Mouse (Mus musculus): ENCODE measurements around the gene Rfc1. TPM values are rescaled to one million over a fixed set of nuclear protein-coding genes. Genes with fewer than 3 reads are reported as not detected.

Rfc1 gene
- polyA plus RNA-seq, 1 experiment from 2014 or later, result 32.3 TPM

DNA sequence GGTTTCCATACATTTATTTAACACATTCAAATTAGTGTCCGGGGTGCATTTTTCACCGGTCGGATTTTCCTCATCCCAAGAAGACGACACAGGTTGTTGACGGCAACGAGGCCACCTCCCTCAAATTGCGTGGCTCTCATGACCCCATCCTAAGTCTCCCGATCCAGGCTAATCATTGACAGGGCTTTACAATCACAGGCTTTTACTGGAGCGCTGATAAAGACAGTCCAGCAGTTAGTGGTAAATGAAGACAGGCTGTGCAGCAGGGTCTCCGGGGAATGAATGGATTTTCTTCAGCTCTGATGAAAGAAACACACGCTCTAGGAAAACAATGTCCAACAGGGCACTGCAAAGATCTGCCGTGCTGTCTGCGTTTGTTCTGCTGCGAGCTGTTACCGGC lies 12.7 kb upstream of the Rfc1 start, which contains the start of gene Klb:
Klb (plus strand) TSS at position 147 of the 400 bp plus-strand sequence.
- peak within 1 kb of the TSS; percentile 44 for H3K4me2 ChIP-seq (ENCODE audit: low read length)
- no peak within 1 kb of the TSS for H3K27ac ChIP-seq (ENCODE audit: low read depth, low read length)
- H3K4me1 ChIP-seq (ENCODE audit: control insufficient read depth, insufficient read depth, low read depth, low read length), result no peaks in the 10 kb centered on the region
- no peaks in the 10 kb centered on the region for H3K36me3 ChIP-seq (ENCODE audit: control insufficient read depth, insufficient read depth, low read length)
- WGBS, result 37% methylated on average over 15 of the region's 15 CpGs
- H3K4me3 ChIP-seq (ENCODE audit: low read length), result peak within 1 kb of the TSS; percentile 22
- H3K9me3 ChIP-seq (ENCODE audit: control insufficient read depth, low read length), result no peaks in the 10 kb centered on the region
- H3K27me3 ChIP-seq (replicated peaks; ENCODE audit: control insufficient read depth, insufficient read depth, low read length), result no peaks in the 10 kb centered on the region
- H3K9ac ChIP-seq (ENCODE audit: low read depth, low read length), result 0 out of 2 replicates have a peak within 1 kb of the TSS, but pooled peaks have one; percentile 1
- ATAC-seq, result no peak

DNA sequence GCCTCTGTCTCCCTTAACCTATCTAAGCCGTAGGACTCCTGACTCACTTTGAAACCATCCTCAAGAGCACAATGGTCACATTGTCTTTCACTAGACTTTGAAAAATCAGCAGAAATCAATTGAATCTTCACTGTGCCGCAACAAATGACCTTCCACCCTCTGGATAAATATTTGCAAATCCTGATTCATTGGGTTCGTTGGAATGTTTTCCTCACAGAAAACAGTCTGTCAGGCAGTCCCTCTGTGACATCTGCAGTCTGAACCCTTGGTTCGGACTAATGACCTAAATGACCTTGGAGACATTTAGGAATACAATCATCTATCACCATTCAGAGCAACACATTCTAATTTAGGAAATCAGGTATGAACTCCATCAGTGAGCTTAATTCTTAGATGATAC lies 4.7 kb upstream of the Rfc1 start:
- Histone ChIP-seq H3K4me1 (ENCODE audit: control insufficient read depth, insufficient read depth, low read depth, low read length) (peaks cover 4% of the 10 kb centered on the region; the same call in 1 of the 2 replicates), H3K4me3 (ENCODE audit: low read length) (no peak overlapping the region), H3K36me3 (ENCODE audit: control insufficient read depth, insufficient read depth, low read length) (no peaks in the 10 kb centered on the region), H3K9ac (ENCODE audit: low read depth, low read length) (no peak overlapping the region), H3K27ac (ENCODE audit: low read depth, low read length) (no peak overlapping the region), H3K9me3 (ENCODE audit: control insufficient read depth, low read length) (no peaks in the 10 kb centered on the region), H3K4me2 (ENCODE audit: low read length) (no peak overlapping the region), H3K27me3 (replicated peaks; ENCODE audit: control insufficient read depth, insufficient read depth, low read length) (no peaks in the 10 kb centered on the region)
- 54% methylated on average over 4 of the region's 4 CpGs for WGBS
- ATAC-seq, result no peak

DNA sequence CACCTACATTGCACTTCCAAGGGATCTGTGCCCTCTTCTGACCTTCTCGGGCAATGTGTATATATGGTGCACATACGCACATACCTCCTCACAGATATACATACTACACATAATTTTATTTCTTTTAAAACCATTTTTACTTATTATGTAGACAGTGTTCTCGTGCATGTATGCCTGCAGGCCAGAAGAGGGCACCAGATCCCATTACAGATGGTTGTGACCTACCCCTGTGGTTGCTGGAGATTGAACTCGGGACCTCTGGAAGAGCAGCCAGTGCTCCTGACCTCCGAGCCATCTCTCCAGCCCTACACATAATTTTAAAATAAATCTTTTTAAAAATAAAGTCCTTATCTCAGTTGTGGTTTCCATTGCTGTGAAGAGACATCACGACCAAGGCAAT lies 2.9 kb upstream of the Rfc1 start:
- WGBS, result 85% methylated on average over 6 of the region's 6 CpGs
- Histone ChIP-seq H3K9ac (ENCODE audit: low read depth, low read length) (no peak overlapping the region), H3K4me1 (ENCODE audit: control insufficient read depth, insufficient read depth, low read depth, low read length) (peaks cover 8% of the 10 kb centered on the region), H3K27ac (ENCODE audit: low read depth, low read length) (no peak overlapping the region), H3K4me3 (ENCODE audit: low read length) (no peak overlapping the region), H3K36me3 (ENCODE audit: control insufficient read depth, insufficient read depth, low read length) (no peaks in the 10 kb centered on the region), H3K4me2 (ENCODE audit: low read length) (no peak overlapping the region), H3K9me3 (ENCODE audit: control insufficient read depth, low read length) (no peaks in the 10 kb centered on the region), H3K27me3 (replicated peaks; ENCODE audit: control insufficient read depth, insufficient read depth, low read length) (no peaks in the 10 kb centered on the region)
- no peak for ATAC-seq

DNA sequence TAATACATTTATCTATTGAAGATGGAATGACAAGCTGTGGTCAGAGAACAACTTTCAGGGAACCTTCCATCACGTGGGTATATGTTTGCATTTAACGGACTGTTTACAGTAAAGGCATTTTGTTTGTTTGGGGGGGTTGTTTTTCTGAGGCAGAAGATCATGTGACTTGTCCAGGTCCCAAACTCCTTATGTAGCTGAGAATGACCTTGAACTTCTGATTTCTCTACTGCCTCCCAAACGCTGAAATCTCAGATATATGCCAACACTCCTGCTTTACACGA lies 545 bp upstream of the Rfc1 start:
- H3K36me3 ChIP-seq (ENCODE audit: control insufficient read depth, insufficient read depth, low read length), result no peaks in the 10 kb centered on the region
- no peaks in the 10 kb centered on the region for H3K27me3 ChIP-seq (replicated peaks; ENCODE audit: control insufficient read depth, insufficient read depth, low read length)
- H3K9ac ChIP-seq (ENCODE audit: low read depth, low read length), result no peak overlapping the region; the same call in 1 of the 2 replicates
- no peaks in the 10 kb centered on the region for H3K9me3 ChIP-seq (ENCODE audit: control insufficient read depth, low read length)
- no peak overlapping the region for H3K27ac ChIP-seq (ENCODE audit: low read depth, low read length)
- H3K4me1 ChIP-seq (ENCODE audit: control insufficient read depth, insufficient read depth, low read depth, low read length), result peaks cover 8% of the 10 kb centered on the region
- H3K4me3 ChIP-seq (ENCODE audit: low read length), result peak overlapping the region; percentile 70
- 27% methylated on average over 4 of the region's 4 CpGs for WGBS
- no peak for ATAC-seq
- peak overlapping the region; percentile 81 for H3K4me2 ChIP-seq (ENCODE audit: low read length)

DNA sequence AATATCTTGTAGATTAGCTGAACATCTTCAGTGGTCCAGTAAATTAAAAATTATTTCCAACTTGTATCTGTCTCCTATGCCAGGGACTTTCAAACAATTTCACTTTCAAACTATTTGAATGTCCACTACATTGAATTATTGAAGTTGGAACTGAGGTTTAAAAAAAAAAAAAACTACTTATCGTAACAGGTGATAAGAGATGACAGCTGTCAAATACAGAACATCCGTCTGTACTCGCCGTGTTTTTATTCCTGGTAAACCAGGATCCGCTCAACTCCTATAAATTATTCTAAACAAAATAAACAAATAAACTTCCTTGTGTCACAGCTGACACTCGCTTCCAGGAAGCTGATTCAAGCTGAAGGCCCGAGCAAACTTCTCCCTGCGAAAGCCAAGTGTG lies 682 bp downstream of the Rfc1 start:
- Histone ChIP-seq H3K27me3 (replicated peaks; ENCODE audit: control insufficient read depth, insufficient read depth, low read length) (no peaks in the 10 kb centered on the region), H3K9ac (ENCODE audit: low read depth, low read length) (peak overlapping the region; percentile 75), H3K27ac (ENCODE audit: low read depth, low read length) (no peak overlapping the region), H3K4me1 (ENCODE audit: control insufficient read depth, insufficient read depth, low read depth, low read length) (peaks cover 8% of the 10 kb centered on the region), H3K36me3 (ENCODE audit: control insufficient read depth, insufficient read depth, low read length) (no peaks in the 10 kb centered on the region), H3K9me3 (ENCODE audit: control insufficient read depth, low read length) (no peaks in the 10 kb centered on the region), H3K4me2 (ENCODE audit: low read length) (peak overlapping the region; percentile 81), H3K4me3 (ENCODE audit: low read length) (peak overlapping the region; percentile 70)
- ATAC-seq, result no peak
- 9% methylated on average over 8 of the region's 8 CpGs for WGBS

DNA sequence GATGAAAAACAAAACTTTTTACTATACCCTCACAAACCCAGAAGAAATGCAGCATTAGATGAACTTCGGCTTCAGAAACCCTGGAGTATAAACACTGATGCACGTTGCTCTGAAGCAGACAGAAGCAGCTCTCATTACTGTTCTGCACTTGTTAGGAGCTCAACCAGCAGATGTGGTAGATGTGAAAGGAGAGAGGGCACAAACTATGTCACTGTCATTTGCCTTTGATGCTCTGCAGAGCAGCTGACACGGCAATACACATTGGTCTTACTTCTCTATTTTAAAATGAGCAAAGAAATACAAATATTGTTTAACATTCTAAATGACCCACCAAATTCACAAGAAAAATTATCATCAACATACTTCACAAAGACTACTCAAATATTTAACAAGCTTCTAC lies 5.5 kb downstream of the Rfc1 start:
- no peak overlapping the region for H3K9ac ChIP-seq (ENCODE audit: low read depth, low read length)
- peaks cover 2% of the 10 kb centered on the region for H3K4me1 ChIP-seq (ENCODE audit: control insufficient read depth, insufficient read depth, low read depth, low read length)
- WGBS, result 83% methylated on average over 3 of the region's 3 CpGs
- H3K4me2 ChIP-seq (ENCODE audit: low read length), result no peak overlapping the region
- H3K36me3 ChIP-seq (ENCODE audit: control insufficient read depth, insufficient read depth, low read length), result no peaks in the 10 kb centered on the region
- no peak overlapping the region for H3K4me3 ChIP-seq (ENCODE audit: low read length)
- H3K27ac ChIP-seq (ENCODE audit: low read depth, low read length), result no peak overlapping the region
- ATAC-seq, result no peak
- H3K9me3 ChIP-seq (ENCODE audit: control insufficient read depth, low read length), result no peaks in the 10 kb centered on the region
- no peaks in the 10 kb centered on the region for H3K27me3 ChIP-seq (replicated peaks; ENCODE audit: control insufficient read depth, insufficient read depth, low read length)

DNA sequence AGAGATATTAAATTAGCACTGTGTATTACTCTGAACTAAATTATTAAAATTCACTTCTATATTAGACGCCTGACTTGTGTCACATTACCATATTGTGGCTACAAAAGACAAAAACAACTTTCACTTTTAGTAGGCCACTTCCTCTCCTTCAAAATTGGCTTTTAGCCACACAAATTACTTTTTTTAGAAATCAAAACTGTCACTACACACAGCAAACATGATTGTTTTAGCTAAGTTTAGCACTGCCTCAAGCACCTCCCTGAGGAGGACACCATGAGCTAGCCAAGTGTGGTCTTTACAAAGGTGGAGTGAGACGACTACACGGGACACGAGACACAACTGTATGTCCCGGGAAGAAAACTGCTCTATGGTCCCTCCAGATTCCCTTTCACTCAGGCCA lies 9.3 kb downstream of the Rfc1 start:
- H3K36me3 ChIP-seq (ENCODE audit: control insufficient read depth, insufficient read depth, low read length), result no peaks in the 10 kb centered on the region
- no peak for ATAC-seq
- H3K4me2 ChIP-seq (ENCODE audit: low read length), result no peak overlapping the region
- no peak overlapping the region for H3K4me3 ChIP-seq (ENCODE audit: low read length)
- no peaks in the 10 kb centered on the region for H3K27me3 ChIP-seq (replicated peaks; ENCODE audit: control insufficient read depth, insufficient read depth, low read length)
- WGBS, result 72% methylated on average over 5 of the region's 5 CpGs
- H3K9ac ChIP-seq (ENCODE audit: low read depth, low read length), result no peak overlapping the region
- no peaks in the 10 kb centered on the region for H3K9me3 ChIP-seq (ENCODE audit: control insufficient read depth, low read length)
- no peak overlapping the region for H3K27ac ChIP-seq (ENCODE audit: low read depth, low read length)
- no peaks in the 10 kb centered on the region for H3K4me1 ChIP-seq (ENCODE audit: control insufficient read depth, insufficient read depth, low read depth, low read length)

DNA sequence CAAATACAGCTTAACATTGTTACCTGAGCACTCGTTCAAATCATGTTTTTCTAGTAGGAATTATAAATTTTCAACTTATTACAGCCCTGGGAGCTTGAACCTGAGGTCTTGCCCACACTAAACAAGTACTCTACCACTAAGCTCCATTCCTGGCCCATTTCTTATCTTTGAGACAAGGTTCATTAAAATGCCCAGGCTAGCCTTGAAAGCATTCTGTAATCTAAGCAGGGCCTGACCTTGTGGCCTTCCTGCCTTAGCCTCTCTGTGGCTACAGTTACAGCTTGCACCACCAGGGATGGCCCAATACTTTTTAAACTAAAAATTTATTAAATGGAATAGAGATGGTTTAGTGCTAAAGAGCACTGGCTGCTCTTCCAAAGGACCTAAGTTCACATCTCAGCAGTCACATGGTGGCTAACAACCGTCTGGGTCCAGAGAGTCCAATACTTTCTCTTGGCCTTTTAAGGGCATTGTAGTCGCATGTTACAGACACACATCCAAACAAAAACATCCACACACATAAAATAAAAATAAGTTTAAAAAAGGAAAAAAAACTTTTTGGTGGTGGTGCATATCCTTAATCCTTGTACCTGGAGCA lies 10.6 kb downstream of the Rfc1 start:
- no peak overlapping the region for H3K9ac ChIP-seq (ENCODE audit: low read depth, low read length)
- H3K27me3 ChIP-seq (replicated peaks; ENCODE audit: control insufficient read depth, insufficient read depth, low read length), result no peaks in the 10 kb centered on the region
- H3K4me2 ChIP-seq (ENCODE audit: low read length), result no peak overlapping the region
- H3K4me1 ChIP-seq (ENCODE audit: control insufficient read depth, insufficient read depth, low read depth, low read length), result no peaks in the 10 kb centered on the region
- H3K36me3 ChIP-seq (ENCODE audit: control insufficient read depth, insufficient read depth, low read length), result no peaks in the 10 kb centered on the region
- no peaks in the 10 kb centered on the region for H3K9me3 ChIP-seq (ENCODE audit: control insufficient read depth, low read length)
- ATAC-seq, result no peak
- 91% methylated on average over 3 of the region's 3 CpGs for WGBS
- H3K4me3 ChIP-seq (ENCODE audit: low read length), result no peak overlapping the region
- H3K27ac ChIP-seq (ENCODE audit: low read depth, low read length), result no peak overlapping the region

DNA sequence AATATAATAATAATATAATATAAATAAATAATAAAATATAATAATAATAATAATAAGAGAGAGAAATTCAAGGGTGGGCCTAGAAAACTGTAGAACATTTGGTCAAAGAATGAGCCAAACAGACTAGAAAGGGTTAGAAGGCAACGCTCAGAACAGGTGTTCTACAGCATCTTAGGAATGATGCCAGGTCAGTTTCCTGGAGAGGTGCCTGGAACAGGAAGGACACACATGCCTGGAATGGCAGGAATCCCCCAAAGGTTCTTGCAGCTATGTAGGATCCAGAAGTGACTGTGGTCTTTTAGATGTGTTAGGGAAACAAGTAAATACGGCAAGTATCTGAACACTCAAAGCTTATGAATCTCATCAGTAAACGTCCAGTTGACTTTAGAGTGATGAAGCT lies 11.2 kb downstream of the Rfc1 start:
- 90% methylated on average over 3 of the region's 3 CpGs for WGBS

DNA sequence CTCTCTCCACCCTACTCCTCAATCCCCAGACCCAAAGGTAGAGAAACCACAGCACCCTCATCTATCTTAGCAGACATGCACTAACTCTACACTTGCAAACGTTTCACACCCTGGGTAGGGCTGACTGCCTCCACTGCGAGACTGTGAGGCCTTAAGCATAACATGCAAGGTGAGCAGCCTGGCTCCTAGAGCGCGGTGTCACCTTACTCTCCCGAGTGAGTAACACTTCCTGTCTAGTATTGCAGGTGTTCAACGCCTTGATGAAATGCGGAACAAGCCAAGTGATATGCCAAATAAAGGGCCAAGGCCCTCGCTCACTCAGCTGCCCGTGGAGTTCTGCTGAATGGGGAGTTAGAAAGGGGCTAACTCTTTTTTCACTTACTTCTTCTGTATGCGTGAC lies 13.3 kb downstream of the Rfc1 start:
- WGBS, result 89% methylated on average over 10 of the region's 10 CpGs
- H3K4me1 ChIP-seq (ENCODE audit: control insufficient read depth, insufficient read depth, low read depth, low read length), result no peaks in the 10 kb centered on the region
- no peak overlapping the region for H3K27ac ChIP-seq (ENCODE audit: low read depth, low read length)
- no peaks in the 10 kb centered on the region for H3K9me3 ChIP-seq (ENCODE audit: control insufficient read depth, low read length)
- no peak overlapping the region for H3K4me2 ChIP-seq (ENCODE audit: low read length)
- H3K27me3 ChIP-seq (replicated peaks; ENCODE audit: control insufficient read depth, insufficient read depth, low read length), result no peaks in the 10 kb centered on the region
- H3K36me3 ChIP-seq (ENCODE audit: control insufficient read depth, insufficient read depth, low read length), result 0 out of 2 replicates have a peak, but pooled peaks cover 3% of the 10 kb centered on the region
- no peak overlapping the region for H3K9ac ChIP-seq (ENCODE audit: low read depth, low read length)
- no peak overlapping the region for H3K4me3 ChIP-seq (ENCODE audit: low read length)
- ATAC-seq, result no peak

More for the DNA sequence above, 11.2 kb downstream of the Rfc1 start:
- no peak overlapping the region for H3K9ac ChIP-seq (ENCODE audit: low read depth, low read length)
- no peak overlapping the region for H3K4me3 ChIP-seq (ENCODE audit: low read length)
- no peaks in the 10 kb centered on the region for H3K36me3 ChIP-seq (ENCODE audit: control insufficient read depth, insufficient read depth, low read length)
- no peaks in the 10 kb centered on the region for H3K9me3 ChIP-seq (ENCODE audit: control insufficient read depth, low read length)
- no peak overlapping the region for H3K4me2 ChIP-seq (ENCODE audit: low read length)
- no peak overlapping the region for H3K27ac ChIP-seq (ENCODE audit: low read depth, low read length)
- no peak for ATAC-seq
- H3K27me3 ChIP-seq (replicated peaks; ENCODE audit: control insufficient read depth, insufficient read depth, low read length), result no peaks in the 10 kb centered on the region
- no peaks in the 10 kb centered on the region for H3K4me1 ChIP-seq (ENCODE audit: control insufficient read depth, insufficient read depth, low read depth, low read length)
